Mouse (Mus musculus) erythroblast, embryonic 14.5 days (primary cell): ENCODE data around the gene Tsr2. TPM values are rescaled to one million over a fixed set of nuclear protein-coding genes. Genes with fewer than 3 reads are reported as not detected.

Experiments
- H3K27me3 ChIP-seq: 2 replicates; pipeline ENCODE4 v1.6.1; 2012; ENCODE audit warnings: inconsistent platforms; ENCODE audit not compliant: control insufficient read depth
- H3K36me3 ChIP-seq: 2 replicates; pipeline ENCODE4 v1.6.1; 2012; ENCODE audit warnings: mild to moderate bottlenecking, inconsistent platforms; ENCODE audit not compliant: control insufficient read depth
- H3K4me1 ChIP-seq: 2 replicates; pipeline ENCODE4 v1.6.1; 2012; ENCODE audit warnings: inconsistent platforms; ENCODE audit not compliant: control insufficient read depth
- H3K4me3 ChIP-seq: replicated peaks from 2 replicates; pipeline ENCODE3; 2012; ENCODE audit warnings: moderate library complexity, mild to moderate bottlenecking, inconsistent platforms
- H3K9me3 ChIP-seq: 2 replicates; pipeline ENCODE4 v1.6.1; 2012; ENCODE audit warnings: low read length, inconsistent platforms, mixed read lengths; ENCODE audit not compliant: control insufficient read depth
- GATA1 ChIP-seq: IDR thresholded peaks from 2 replicates; pipeline ENCODE4 v1.6.1; 2012; ENCODE audit warnings: low read length, inconsistent platforms, mixed read lengths
- TAL1 ChIP-seq: IDR thresholded peaks from 3 replicates; pipeline ENCODE4 v1.6.1; 2012; ENCODE audit warnings: low read length, inconsistent platforms, mixed read lengths
- polyA plus RNA-seq: library from polyadenylated mRNA; stranded (reverse); fragments of >175 nt; gene quantifications from 2 replicates; pipeline ENCODE4 v1.2.3, GENCODE M21; 2012

Tsr2 gene
- 0.06 and 0.21 TPM in 2 replicates for polyA plus RNA-seq

DNA sequence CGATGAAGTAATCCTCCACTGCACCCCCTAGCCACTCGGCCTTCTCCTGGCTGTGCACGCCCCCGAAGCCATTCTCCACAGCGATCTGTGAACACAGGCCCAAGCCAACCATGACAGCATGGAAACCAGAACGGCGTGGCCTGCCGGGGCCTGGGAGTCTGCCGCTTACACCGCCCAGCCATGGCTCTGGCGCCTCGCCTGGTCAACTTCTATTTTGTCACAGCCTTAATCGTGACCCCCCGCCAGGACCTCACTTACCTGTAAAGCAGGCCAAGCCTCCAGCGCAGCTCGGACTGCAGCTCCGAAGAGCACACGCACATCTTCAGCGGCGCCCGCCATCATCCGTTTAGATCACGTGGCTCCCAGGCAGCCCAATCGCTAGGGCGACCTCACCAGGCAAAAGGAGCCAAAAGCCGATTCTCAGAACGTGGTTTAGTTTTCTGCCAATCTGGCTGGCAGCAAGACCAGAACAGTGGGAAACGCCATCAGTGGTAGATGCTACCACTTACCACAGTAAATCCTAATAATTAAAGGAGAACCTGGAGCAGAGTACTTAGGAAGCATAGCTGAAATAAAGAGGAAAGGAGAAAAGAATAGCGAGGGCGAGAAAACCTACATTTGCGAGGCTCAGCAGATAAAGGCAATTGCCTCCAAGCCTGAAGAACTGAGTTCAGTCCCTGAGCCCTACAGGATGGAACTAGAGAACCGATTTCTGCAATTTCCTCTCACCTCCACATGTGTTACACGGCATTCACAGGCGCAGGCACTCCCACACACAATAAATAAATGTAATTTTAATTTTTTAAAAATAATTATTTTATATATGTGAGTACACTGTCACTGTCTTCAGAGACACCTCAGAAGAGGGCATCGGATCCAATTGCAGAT, at the start of gene Tsr2:
TSS of gene Tsr2 (minus strand) at position 373 of the 888 bp plus-strand sequence.
- peaks cover 2% of the 10 kb centered on the region; the same call in 1 of the 2 replicates for H3K9me3 ChIP-seq
- peaks cover 2% of the 10 kb centered on the region; the same call in 1 of the 2 replicates for H3K27me3 ChIP-seq
- peaks cover 13% of the 10 kb centered on the region for H3K4me1 ChIP-seq
- peak within 1 kb of the TSS; percentile 81 for H3K4me3 ChIP-seq
- TF ChIP-seq GATA1 = no peak
- TF ChIP-seq TAL1 = no peak
- H3K36me3 ChIP-seq = peaks cover 6% of the 10 kb centered on the region

DNA sequence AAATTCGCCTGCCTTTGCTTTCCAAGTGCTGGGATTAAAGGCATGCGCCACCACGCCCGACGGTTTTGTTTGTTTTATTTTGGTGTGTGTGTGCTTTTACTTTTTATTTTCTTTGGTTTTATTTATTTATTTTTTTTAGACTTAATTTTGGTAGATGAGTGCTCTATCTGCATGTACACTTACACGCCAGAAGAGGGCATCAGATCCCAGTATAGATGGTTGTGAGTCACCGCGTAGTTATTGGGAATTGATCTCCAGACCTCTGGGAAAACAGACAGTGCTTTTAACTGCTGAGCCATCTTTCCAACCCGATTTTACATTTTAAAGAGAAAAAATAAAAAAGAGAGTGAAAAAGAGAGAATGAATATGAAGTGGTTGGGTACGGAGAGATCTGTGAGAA, 36.4 kb upstream of the Tsr2 start:
- Histone ChIP-seq H3K36me3 (no peaks in the 10 kb centered on the region), H3K27me3 (peaks cover under 1% of the 10 kb centered on the region; the same call in 1 of the 2 replicates), H3K4me3 (no peak overlapping the region), H3K4me1 (no peaks in the 10 kb centered on the region), H3K9me3 (no peaks in the 10 kb centered on the region; the same call in 1 of the 2 replicates)
- TF ChIP-seq GATA1 = no peak
- TF ChIP-seq TAL1 = no peak

DNA sequence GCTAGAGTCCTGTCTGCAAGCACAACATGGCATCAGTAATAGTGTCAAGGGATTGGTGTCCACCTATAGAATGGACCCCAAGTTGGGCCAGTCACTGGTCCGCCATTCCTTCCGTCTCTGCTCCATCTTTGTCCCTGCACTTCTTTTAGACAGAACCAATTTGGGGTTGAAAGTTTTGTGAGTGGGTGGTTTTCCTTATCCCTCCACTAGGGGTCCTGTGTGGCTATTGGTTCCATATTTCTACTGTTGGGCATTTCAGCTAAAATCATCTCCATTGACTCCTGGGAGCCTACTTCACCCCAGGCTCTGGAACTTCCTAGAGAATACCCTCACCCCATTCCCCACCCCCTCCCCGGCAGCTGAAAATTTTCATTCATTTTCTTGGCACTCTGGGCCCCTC, 34.1 kb upstream of the Tsr2 start:
- Histone ChIP-seq H3K4me1 (no peaks in the 10 kb centered on the region), H3K27me3 (no peaks in the 10 kb centered on the region), H3K9me3 (no peaks in the 10 kb centered on the region), H3K4me3 (no peak overlapping the region), H3K36me3 (no peaks in the 10 kb centered on the region)
- no peak for TF ChIP-seq TAL1
- TF ChIP-seq GATA1 = no peak

DNA sequence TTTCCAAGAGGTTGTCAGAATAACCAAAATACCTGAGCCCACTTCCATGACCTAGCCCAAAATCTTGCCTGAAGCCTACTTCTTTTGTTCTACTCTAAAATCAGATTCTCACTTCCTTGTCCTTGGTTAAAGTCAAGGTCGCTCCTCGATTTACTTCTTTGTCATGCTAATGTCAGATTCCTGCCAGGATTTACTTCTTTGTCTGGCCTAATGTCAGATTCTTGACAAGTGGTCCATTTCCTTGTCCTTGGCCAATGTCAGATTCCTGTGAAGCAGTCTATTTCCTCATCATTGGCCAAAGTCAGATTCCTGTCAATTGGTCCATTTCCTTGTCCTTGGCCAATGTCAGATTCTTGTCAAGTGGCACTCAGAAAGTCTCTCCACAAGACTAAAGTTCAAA, 27.6 kb upstream of the Tsr2 start:
- H3K4me3 ChIP-seq = no peak overlapping the region
- no peaks in the 10 kb centered on the region for H3K4me1 ChIP-seq
- no peaks in the 10 kb centered on the region for H3K36me3 ChIP-seq
- TF ChIP-seq GATA1 (no peak), TAL1 (no peak)
- H3K27me3 ChIP-seq = peaks cover 3% of the 10 kb centered on the region; the same call in 1 of the 2 replicates
- H3K9me3 ChIP-seq = no peaks in the 10 kb centered on the region

DNA sequence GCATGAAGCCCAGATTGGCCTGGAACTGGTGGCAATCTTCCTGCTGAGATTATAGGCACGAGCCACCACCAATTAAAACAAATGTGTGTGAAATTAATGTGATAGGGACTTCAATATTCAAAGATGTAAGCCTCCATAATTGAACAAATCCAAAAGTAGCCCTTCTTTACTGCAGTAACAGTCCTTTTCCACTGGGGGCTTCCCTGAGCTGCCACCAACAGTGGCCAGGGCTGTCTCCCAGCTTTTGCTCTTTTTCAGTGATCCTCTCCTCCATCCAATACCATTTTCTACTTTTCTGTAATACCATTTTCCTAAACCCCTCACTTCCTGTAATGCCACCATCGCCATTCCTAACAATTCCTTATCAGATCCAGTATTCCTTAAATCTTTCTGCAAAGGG, 21.1 kb upstream of the Tsr2 start:
- TF ChIP-seq TAL1 = no peak
- TF ChIP-seq GATA1 = no peak

DNA sequence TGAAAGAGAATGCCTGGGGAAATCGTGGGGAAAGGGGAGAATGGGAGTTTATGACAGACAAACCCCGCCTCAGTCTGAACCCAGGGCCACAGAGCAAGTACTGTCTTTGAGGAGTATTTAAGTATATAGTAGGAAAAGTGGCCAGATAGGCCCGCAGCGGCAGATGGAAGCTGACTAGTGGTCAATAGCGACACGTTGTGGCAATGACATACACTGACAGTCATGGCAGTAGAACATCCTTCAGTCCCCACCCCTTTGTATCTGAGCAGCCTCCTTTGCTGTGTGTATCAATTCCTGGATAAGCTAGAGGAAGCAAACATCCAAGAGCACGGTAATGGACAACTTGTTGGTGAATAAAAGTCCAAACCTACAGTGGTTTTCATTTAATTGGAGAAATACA, 20.5 kb upstream of the Tsr2 start:
- Histone ChIP-seq H3K36me3 (no peaks in the 10 kb centered on the region), H3K4me3 (no peak overlapping the region), H3K4me1 (no peaks in the 10 kb centered on the region), H3K27me3 (peaks cover 3% of the 10 kb centered on the region; the same call in 1 of the 2 replicates), H3K9me3 (no peaks in the 10 kb centered on the region)
- no peak for TF ChIP-seq GATA1
- no peak for TF ChIP-seq TAL1

More for the DNA sequence above, 21.1 kb upstream of the Tsr2 start:
- no peaks in the 10 kb centered on the region for H3K4me1 ChIP-seq
- no peaks in the 10 kb centered on the region for H3K36me3 ChIP-seq
- no peak overlapping the region for H3K4me3 ChIP-seq
- peaks cover 3% of the 10 kb centered on the region; the same call in 1 of the 2 replicates for H3K27me3 ChIP-seq
- H3K9me3 ChIP-seq = no peaks in the 10 kb centered on the region

DNA sequence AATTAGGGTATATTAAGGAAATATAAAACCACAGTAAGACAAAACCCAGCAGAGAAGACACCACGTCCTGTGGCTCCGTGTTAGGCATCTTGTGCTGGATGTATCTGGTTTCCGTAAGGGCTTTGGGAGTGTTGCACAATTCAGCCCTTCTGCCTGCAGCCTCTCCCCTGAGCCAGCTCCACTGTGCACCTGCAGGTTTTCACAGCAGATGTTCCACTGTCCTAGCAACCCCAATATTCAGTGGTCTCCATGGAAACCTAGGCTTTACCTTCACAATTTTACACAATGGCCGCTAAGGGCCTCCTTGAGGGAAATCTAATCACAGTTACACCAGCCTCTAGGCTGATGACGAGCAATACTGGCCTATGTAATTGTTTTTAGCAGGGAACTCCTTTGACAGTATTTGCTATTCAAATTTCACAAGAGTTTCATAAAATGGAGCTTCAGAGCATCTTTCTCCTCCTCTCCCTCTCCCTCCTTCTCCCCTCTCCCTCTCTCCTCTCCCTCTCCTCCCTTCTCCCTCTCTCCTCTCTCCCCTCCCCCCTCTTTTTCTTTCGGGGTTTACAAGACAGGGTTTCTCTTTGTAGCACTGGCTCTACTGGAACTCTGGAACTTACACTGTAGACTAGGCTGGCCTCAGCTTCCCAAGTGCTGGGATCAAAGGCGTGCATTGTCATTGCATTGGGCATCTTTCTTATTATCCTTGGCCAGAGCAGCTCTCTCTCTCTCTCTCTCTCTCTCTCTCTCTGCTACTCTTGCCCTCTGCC, 11.1 kb upstream of the Tsr2 start:
- TF ChIP-seq TAL1 (no peak), GATA1 (no peak)
- no peaks in the 10 kb centered on the region for H3K4me1 ChIP-seq
- no peaks in the 10 kb centered on the region; the same call in none of the 2 replicates for H3K27me3 ChIP-seq
- H3K36me3 ChIP-seq = no peaks in the 10 kb centered on the region
- H3K9me3 ChIP-seq = no peaks in the 10 kb centered on the region
- H3K4me3 ChIP-seq = no peak overlapping the region

DNA sequence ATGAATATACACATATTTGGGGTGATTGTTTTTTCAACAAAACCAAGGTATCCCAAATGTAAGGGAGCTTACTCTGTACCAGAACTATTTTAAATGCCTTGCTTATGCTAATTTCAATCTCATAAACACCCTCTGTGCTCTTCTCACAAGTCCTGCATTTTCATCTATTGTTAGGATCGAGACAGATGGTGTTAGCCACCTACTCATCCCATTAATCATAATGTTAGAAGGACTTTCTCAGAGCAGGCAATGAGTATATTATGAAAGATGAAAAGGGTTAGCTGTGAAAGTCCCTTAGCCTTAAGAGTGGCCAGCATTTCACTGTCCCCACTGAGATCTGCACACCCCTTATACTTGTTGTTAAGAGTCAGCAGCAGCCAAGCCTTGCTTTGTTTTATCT, 8.9 kb downstream of the Tsr2 start:
- Histone ChIP-seq H3K4me1 (no peaks in the 10 kb centered on the region), H3K9me3 (no peaks in the 10 kb centered on the region), H3K27me3 (no peaks in the 10 kb centered on the region; the same call in 1 of the 2 replicates), H3K4me3 (no peak overlapping the region), H3K36me3 (peaks cover 51% of the 10 kb centered on the region)
- TF ChIP-seq GATA1 = no peak
- TF ChIP-seq TAL1 = no peak

DNA sequence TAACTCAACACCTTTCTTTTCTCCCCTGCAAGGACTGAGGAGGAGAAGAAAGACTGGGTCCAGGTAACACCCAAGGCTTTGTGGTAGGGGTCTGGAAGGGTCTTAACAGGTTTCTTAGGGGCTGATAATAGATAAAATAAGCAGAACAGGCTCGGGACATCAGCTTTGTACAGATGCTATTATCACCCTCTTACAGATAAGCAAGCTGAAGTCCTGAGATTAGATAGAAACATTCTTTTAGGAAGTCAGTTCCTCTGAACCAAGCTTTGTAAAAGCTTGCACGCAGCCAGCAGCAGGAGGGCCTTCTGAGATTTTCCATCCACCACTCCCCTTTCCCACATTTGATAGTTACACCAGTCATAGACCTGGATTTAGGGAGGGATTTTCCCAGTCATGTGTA, 10.7 kb downstream of the Tsr2 start:
- peaks cover 39% of the 10 kb centered on the region for H3K36me3 ChIP-seq
- TF ChIP-seq TAL1 = no peak
- TF ChIP-seq GATA1 = no peak
- no peaks in the 10 kb centered on the region for H3K9me3 ChIP-seq
- H3K4me3 ChIP-seq = no peak overlapping the region
- no peaks in the 10 kb centered on the region for H3K4me1 ChIP-seq
- H3K27me3 ChIP-seq = no peaks in the 10 kb centered on the region; the same call in 1 of the 2 replicates
